Comparison of ENCODE assay signal across 19 mouse cellular contexts in the genomic region with DNA sequence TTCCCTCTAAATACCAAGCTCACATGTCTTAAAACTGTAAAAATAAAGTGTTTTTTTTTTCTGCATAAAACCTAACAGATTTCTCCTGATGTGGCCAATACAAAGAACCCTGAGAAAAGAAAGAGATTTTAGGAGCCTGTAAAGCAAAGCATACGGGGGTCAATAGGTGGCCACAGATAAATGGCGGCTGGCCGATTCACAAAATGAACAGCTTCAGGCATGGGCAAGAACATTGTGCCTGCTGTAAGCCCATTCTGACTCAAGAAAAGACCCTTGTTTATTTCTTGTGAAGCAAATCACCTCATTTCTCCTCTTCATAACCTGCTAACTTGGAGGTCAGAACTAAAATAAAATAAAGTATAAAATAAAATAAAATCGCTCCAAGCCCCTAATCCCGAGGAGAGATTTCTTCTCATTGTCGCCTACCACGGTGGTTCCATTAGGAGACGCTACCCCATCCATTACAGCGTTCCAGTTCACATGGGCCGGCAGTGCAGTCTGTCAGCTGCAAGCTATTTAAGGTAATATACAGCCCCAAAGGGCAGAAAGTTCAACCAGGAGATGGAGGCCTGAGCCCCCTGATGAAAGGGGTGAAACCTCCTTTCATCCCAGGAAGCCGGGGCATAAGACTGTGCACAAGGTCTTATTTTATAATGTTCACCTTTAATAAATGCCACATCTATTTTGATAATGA.
A peak's percentile ranks its signal among the peaks of the same experiment; 100 is the strongest.
DNase-seq lines count a peak whose midpoint lies in the region; ATAC-seq lines count a peak whose summit lies in the region.
"Had no signal": no experiment of that assay in that cellular context is flagged by ENCODE, and none has a peak within 500 bp of the region (broad histone marks: within the 10 kb centered on the region; RNA-seq: fewer than 3 reads in every experiment).

No protein-coding gene starts in this region.

- no peaks in the 10 kb centered on the region for H3K36me3 ChIP-seq in midbrain, embryonic 10.5 days
- no peaks in the 10 kb centered on the region for H3K36me3 ChIP-seq in midbrain, embryonic 16.5 days (ENCODE audit: control insufficient read depth, insufficient read depth, low read length)
- H3K36me3 ChIP-seq in limb, embryonic 12.5 days = no peaks in the 10 kb centered on the region

- no peaks in the 10 kb centered on the region for H3K9me3 ChIP-seq in midbrain, embryonic 10.5 days (replicated peaks)
- H3K9me3 ChIP-seq in midbrain, embryonic 16.5 days (replicated peaks; ENCODE audit: control insufficient read depth, low read length, poor library complexity, severe bottlenecking) = no peaks in the 10 kb centered on the region
- no peaks in the 10 kb centered on the region for H3K9me3 ChIP-seq in limb, embryonic 12.5 days
- H3K9me3 ChIP-seq: G1E had no signal

- no peak overlapping the region for H3K4me3 ChIP-seq in midbrain, embryonic 10.5 days
- H3K4me3 ChIP-seq in midbrain, embryonic 16.5 days (ENCODE audit: low read depth, low read length) = no peak overlapping the region
- H3K4me3 ChIP-seq in limb, embryonic 12.5 days (replicated peaks) = no peak overlapping the region
- H3K4me3 ChIP-seq: erythroblast, embryonic 14.5 days had no signal

- peak overlapping the region; percentile 43; the same call in 1 of the 2 replicates for H3K27ac ChIP-seq in midbrain, embryonic 10.5 days (replicated peaks)
- no peak overlapping the region for H3K27ac ChIP-seq in midbrain, embryonic 16.5 days (ENCODE audit: low read length)
- peak overlapping the region; percentile 41; the same call in 1 of the 2 replicates for H3K27ac ChIP-seq in limb, embryonic 12.5 days
- H3K27ac ChIP-seq: liver, embryonic 14.5 days had no signal

- no peak for DNase-seq in midbrain, embryonic 10.5 days (ENCODE audit: low spot score)
- peak; percentile 77 for DNase-seq in embryo, embryonic 11 days
- no peak for DNase-seq in spleen, postnatal 36 days (ENCODE audit: low spot score in 2 of 2)
- DNase-seq in thymus, postnatal 14 days = no peak
- DNase-seq in layer of hippocampus, adult 18-20 months (ENCODE audit: low spot score in 2 of 2) = no peak
- DNase-seq: adrenal gland, postnatal 36 days; cerebellum, adult 8-10 months; heart, adult 18-20 months; kidney, adult 11 months; kidney, postnatal 14 days; layer of hippocampus, adult 9-11 months; retina, postnatal 1 day had no signal

- H3K27me3 ChIP-seq in midbrain, embryonic 10.5 days (ENCODE audit: low read depth, poor library complexity, severe bottlenecking) = no peaks in the 10 kb centered on the region; the same call in 1 of the 2 replicates
- peaks cover 3% of the 10 kb centered on the region; the same call in 1 of the 2 replicates for H3K27me3 ChIP-seq in midbrain, embryonic 16.5 days (ENCODE audit: control insufficient read depth, insufficient read depth, low read depth, low read length)
- no peaks in the 10 kb centered on the region for H3K27me3 ChIP-seq in limb, embryonic 12.5 days

- no peak overlapping the region for H3K9ac ChIP-seq in midbrain, embryonic 16.5 days (ENCODE audit: low read depth, low read length)
- H3K9ac ChIP-seq in limb, embryonic 12.5 days (replicated peaks) = no peak overlapping the region
- H3K9ac ChIP-seq: liver, embryonic 14.5 days had no signal

- no peak overlapping the region for H3K4me2 ChIP-seq in midbrain, embryonic 16.5 days (ENCODE audit: low read length)
- 0 out of 2 replicates have a peak overlapping the region, but pooled peaks have one; percentile 8 for H3K4me2 ChIP-seq in limb, embryonic 12.5 days

- ATAC-seq in midbrain, embryonic 16.5 days = no peak
- no peak for ATAC-seq in limb, embryonic 12.5 days (ENCODE audit: insufficient number of reproducible peaks, insufficient read depth, low FRiP score, low TSS enrichment, low read depth)
- ATAC-seq: forebrain, embryonic 16.5 days; hindbrain, embryonic 16.5 days had no signal

- WGBS in midbrain, embryonic 10.5 days = 33% methylated on average over 11 of the region's 11 CpGs
- 46% methylated on average over 11 of the region's 11 CpGs for WGBS in midbrain, embryonic 16.5 days
- WGBS in limb, embryonic 12.5 days = 10% methylated on average over 11 of the region's 11 CpGs

- peaks cover 71% of the 10 kb centered on the region for H3K4me1 ChIP-seq in midbrain, embryonic 10.5 days
- H3K4me1 ChIP-seq in midbrain, embryonic 16.5 days (ENCODE audit: control insufficient read depth, insufficient read depth, low read length) = peaks cover 14% of the 10 kb centered on the region
- peaks cover 57% of the 10 kb centered on the region for H3K4me1 ChIP-seq in limb, embryonic 12.5 days (replicated peaks)
